Mouse (Mus musculus) lung, embryonic 16.5 days (tissue): ENCODE results near the gene Nxph3. TPM values are rescaled to one million over a fixed set of nuclear protein-coding genes. Genes with fewer than 3 reads are reported as not detected.

ENCODE experiments used
- ATAC-seq: fragments of 200-750 bp; cut with Nextera tagmentation; 2 replicates; pipeline ENCODE4 v1.8.0; 2017; ENCODE audit warnings: low read depth, mild to moderate bottlenecking, moderate library complexity
- H3K27ac ChIP-seq: fragments of 300-500 bp; sonication (generic); 2 replicates; pipeline ENCODE4 v1.5.1; 2014; ENCODE audit warnings: mild to moderate bottlenecking, control low read depth, low read length
- H3K27me3 ChIP-seq: fragments of 300-500 bp; sonication (generic); 2 replicates; pipeline ENCODE4 v1.6.1; 2014; ENCODE audit warnings: low read depth, low read length, mixed read lengths; ENCODE audit not compliant: control insufficient read depth, insufficient read depth
- H3K36me3 ChIP-seq: fragments of 300-500 bp; sonication (generic); 2 replicates; pipeline ENCODE4 v1.6.1; 2014; ENCODE audit warnings: low read length; ENCODE audit not compliant: control insufficient read depth, insufficient read depth
- H3K4me1 ChIP-seq: fragments of 300-500 bp; sonication (generic); replicated peaks from 2 replicates; pipeline ENCODE4 v1.6.1; 2014; ENCODE audit warnings: low read length, mixed read lengths; ENCODE audit not compliant: control insufficient read depth, insufficient read depth
- H3K4me2 ChIP-seq: fragments of 300-500 bp; sonication (generic); 2 replicates; pipeline ENCODE4 v1.6.1; 2014; ENCODE audit warnings: low read depth, low read length, control low read depth
- H3K4me3 ChIP-seq: fragments of 300-500 bp; sonication (generic); 2 replicates; pipeline ENCODE4 v1.5.1; 2014; ENCODE audit warnings: mild to moderate bottlenecking, low read length, control low read depth
- H3K9ac ChIP-seq: fragments of 300-500 bp; sonication (generic); 2 replicates; pipeline ENCODE4 v1.6.1; 2014; ENCODE audit warnings: low read length, control low read depth
- H3K9me3 ChIP-seq: fragments of 300-500 bp; sonication (generic); 2 replicates; pipeline ENCODE4 v1.6.1; 2016; ENCODE audit warnings: low read length; ENCODE audit not compliant: control insufficient read depth
- WGBS: fragments of 180-500 bp; shearing (Covaris S2); extraction: QIAGEN DNeasy Blood & Tissue Kit; methylation state at CpG from one replicate; pipeline ENCODE4 v1.1.7; 2014; 5-methylcytosine and 5-hydroxymethylcytosine counted together
- polyA plus RNA-seq: library from polyadenylated mRNA; unstranded; fragments of >200 nt; fragmentation: Nextera tagmentation; extraction: Ambion mirVana; gene quantifications from 2 replicates; pipeline ENCODE4 v1.2.1, GENCODE M21; 2015

Nxph3 gene
- polyA plus RNA-seq: 0.19 TPM in 1 of 2 replicates, not detected in the other

DNA sequence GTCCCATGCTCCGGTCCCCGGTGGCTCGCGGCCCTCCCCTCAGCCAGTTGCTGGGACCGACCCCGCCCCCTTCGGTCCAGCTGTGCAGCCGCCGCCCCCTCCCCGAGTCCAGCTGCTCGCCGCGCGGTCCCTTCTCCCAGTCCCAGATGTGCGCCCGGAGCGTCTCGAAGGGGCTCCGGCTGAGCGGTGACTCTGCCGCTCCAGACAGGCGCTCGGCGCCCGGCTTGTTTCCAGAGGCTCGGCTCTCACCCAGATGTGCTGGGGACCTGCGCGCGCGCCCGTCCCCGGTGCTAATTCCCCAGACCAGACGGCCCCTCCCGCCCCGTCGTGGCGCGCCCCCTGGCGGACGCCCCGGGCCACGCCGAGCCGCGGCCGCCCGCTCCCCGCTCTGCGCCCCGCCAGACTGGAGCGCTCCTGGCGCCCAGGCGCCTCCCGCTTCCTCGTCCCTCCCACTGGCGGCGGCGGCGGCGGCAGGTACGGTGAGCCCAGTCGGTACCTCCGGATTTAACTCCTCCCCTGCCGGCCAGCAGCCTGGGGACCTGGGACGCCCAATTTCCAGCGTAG lies at the start of gene Nxph3:
TSS of gene Nxph3 (minus strand) at position 273 of the 564 bp plus-strand sequence.
- H3K36me3 ChIP-seq: no peaks in the 10 kb centered on the region
- peak within 1 kb of the TSS; percentile 58 for H3K4me3 ChIP-seq
- H3K9ac ChIP-seq: peak within 1 kb of the TSS; percentile 60
- no peak within 1 kb of the TSS for H3K27ac ChIP-seq
- H3K4me2 ChIP-seq: peak within 1 kb of the TSS; percentile 96
- H3K9me3 ChIP-seq: no peaks in the 10 kb centered on the region
- peak; percentile 66 for ATAC-seq
- WGBS: under 1% methylated on average over 44 of the region's 66 CpGs
- H3K4me1 ChIP-seq: peaks cover 14% of the 10 kb centered on the region
- peaks cover 49% of the 10 kb centered on the region for H3K27me3 ChIP-seq

DNA sequence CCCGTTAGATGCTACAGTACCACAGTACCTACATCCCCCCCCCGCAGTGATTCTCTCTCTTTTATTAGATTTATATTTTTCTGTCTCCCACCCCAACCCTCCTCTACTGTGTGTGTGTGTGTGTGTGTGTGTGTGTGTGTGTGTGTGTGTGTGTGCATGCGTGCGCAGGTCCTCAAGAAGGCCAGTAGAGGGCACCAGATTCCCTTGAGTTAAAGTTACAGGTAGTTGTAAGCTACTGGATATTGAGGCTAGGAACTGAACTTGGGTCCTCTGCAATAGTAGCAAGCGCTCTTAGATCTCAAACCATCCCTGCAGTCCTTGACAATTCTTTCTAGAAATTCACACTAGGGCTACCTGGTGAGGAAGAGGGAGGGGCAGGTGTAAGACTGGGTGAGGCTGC lies 49.5 kb upstream of the Nxph3 start:
- Histone ChIP-seq H3K36me3 (no peaks in the 10 kb centered on the region), H3K4me2 (no peak overlapping the region), H3K9me3 (0 out of 2 replicates have a peak, but pooled peaks cover 3% of the 10 kb centered on the region), H3K9ac (no peak overlapping the region), H3K4me3 (no peak overlapping the region), H3K27ac (no peak overlapping the region), H3K4me1 (peaks cover 10% of the 10 kb centered on the region; the same call in 1 of the 2 replicates), H3K27me3 (no peaks in the 10 kb centered on the region)
- no peak for ATAC-seq
- WGBS: 95% methylated on average over 3 of the region's 5 CpGs

DNA sequence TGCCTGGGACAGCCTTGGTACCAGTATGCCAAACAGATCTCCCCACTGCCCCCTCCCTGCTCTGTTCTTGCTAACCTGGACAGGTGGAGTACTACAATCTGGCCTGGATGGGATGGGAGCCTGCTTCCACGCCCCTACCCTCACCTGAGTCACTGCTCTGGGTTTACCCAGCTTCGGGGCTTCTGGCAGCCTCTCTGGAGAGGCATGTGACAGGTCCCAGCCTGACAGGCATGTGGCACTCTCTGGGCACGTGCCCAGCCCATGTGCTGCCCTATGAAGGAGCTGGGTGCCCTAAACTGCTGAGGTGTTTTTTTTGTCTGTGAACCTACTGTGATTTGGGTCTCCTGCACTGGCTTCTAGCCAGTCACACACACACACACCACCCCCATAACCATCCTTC lies 46.4 kb upstream of the Nxph3 start:
- WGBS: 57% methylated on average over 3 of the region's 3 CpGs
- Histone ChIP-seq H3K27ac (no peak overlapping the region), H3K27me3 (no peaks in the 10 kb centered on the region), H3K4me2 (no peak overlapping the region), H3K36me3 (no peaks in the 10 kb centered on the region), H3K4me1 (0 out of 2 replicates have a peak, but pooled peaks cover 2% of the 10 kb centered on the region), H3K9ac (no peak overlapping the region), H3K9me3 (0 out of 2 replicates have a peak, but pooled peaks cover 3% of the 10 kb centered on the region), H3K4me3 (no peak overlapping the region)
- no peak for ATAC-seq

DNA sequence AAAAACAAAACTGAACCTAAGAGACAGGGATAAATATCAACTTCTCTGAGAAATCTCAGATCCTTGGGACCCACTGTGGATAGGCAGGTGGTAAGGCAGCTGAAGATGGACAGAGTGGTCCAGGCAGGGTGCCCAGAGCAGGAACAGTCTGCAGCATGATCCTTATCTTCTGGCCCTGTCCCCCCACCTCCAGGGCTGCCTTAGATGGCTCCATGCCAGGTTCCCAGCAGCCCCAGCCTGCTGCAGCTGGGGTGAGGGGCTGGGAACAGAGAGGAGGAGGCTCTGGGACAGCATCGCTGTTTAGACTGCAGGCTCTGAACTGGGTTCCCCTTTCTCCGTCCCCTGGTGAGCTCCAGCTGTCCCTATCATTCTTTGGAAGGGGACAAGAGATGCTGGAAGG lies 45.4 kb upstream of the Nxph3 start:
- no peaks in the 10 kb centered on the region for H3K27me3 ChIP-seq
- no peak overlapping the region for H3K4me3 ChIP-seq
- no peak overlapping the region for H3K27ac ChIP-seq
- H3K9me3 ChIP-seq: 0 out of 2 replicates have a peak, but pooled peaks cover 3% of the 10 kb centered on the region
- no peaks in the 10 kb centered on the region for H3K36me3 ChIP-seq
- no peak overlapping the region for H3K4me2 ChIP-seq
- 0 out of 2 replicates have a peak, but pooled peaks cover 2% of the 10 kb centered on the region for H3K4me1 ChIP-seq
- WGBS: 34% methylated on average over 2 of the region's 2 CpGs
- no peak overlapping the region for H3K9ac ChIP-seq
- ATAC-seq: peak; percentile 43; the same call in 1 of the 2 replicates

DNA sequence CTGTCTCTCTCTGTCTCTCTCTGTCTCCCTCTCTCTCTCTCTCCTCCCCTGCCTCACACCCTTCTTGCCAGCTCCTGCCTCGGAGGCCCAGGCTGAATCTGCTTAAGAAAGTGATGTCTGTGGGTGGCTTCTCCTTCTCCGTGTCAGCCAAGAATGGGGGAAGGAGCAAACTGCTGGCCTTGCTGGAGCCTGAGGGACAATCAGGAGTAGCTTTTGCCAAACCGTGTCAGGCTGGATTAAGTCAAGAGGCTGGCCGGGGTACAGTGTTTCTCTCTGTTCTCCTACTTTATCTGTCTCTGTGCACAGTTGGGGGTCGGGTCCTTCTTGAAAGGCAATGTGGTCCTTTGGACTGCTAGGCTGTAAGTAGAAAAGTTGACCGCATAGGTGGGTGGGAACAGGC lies 43.3 kb upstream of the Nxph3 start:
- Histone ChIP-seq H3K4me2 (no peak overlapping the region), H3K4me3 (no peak overlapping the region)
- 38% methylated on average over 6 of the region's 6 CpGs for WGBS

DNA sequence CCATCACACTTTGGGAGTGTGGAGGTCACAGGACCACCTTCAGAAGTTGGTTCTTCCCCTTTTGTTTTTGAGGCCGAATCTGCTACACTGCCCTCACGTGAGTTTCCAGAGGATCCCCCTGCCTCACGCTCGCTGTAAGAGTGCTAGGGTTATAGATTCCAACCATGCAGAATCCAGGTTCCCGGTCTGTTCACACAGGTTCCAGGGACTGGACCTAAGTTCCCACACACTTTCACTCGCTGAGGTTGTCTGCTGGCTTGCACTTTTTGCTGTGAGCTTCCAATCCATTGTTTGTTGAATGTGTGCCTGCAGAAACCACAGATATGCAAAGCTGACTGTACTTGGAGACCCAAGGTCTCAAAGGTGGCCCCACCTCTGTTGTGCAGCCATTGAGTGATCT lies 42.7 kb upstream of the Nxph3 start:
- Histone ChIP-seq H3K4me2 (no peak overlapping the region), H3K4me1 (0 out of 2 replicates have a peak, but pooled peaks cover 2% of the 10 kb centered on the region), H3K36me3 (no peaks in the 10 kb centered on the region), H3K4me3 (no peak overlapping the region), H3K27ac (no peak overlapping the region), H3K27me3 (no peaks in the 10 kb centered on the region), H3K9me3 (no peaks in the 10 kb centered on the region), H3K9ac (no peak overlapping the region)
- WGBS: 74% methylated on average over 6 of the region's 6 CpGs
- ATAC-seq: no peak

More for the DNA sequence above, 43.3 kb upstream of the Nxph3 start:
- Histone ChIP-seq H3K9me3 (no peaks in the 10 kb centered on the region), H3K4me1 (0 out of 2 replicates have a peak, but pooled peaks cover 2% of the 10 kb centered on the region), H3K27ac (no peak overlapping the region), H3K27me3 (no peaks in the 10 kb centered on the region), H3K9ac (no peak overlapping the region), H3K36me3 (no peaks in the 10 kb centered on the region)
- no peak for ATAC-seq

DNA sequence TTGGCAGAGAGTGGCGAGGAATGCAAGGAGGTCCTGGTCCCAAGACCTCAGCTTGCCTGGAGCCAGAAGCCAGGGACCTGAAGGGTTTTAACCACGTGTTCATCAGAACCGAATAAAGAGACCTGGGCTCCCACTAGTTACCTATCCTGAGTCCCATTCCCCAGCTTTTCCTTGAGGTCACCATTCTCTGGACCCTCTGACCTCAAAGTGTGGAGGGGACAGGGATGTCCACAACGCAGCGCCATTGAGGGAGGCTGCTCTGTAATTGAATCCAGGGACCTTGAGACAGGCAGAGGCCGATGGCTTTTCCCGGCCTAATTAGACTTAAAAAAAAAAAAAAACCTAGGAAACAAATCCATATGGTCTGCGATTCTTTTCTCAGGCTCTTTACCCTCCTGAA lies 40.9 kb upstream of the Nxph3 start:
- H3K27ac ChIP-seq: no peak overlapping the region

DNA sequence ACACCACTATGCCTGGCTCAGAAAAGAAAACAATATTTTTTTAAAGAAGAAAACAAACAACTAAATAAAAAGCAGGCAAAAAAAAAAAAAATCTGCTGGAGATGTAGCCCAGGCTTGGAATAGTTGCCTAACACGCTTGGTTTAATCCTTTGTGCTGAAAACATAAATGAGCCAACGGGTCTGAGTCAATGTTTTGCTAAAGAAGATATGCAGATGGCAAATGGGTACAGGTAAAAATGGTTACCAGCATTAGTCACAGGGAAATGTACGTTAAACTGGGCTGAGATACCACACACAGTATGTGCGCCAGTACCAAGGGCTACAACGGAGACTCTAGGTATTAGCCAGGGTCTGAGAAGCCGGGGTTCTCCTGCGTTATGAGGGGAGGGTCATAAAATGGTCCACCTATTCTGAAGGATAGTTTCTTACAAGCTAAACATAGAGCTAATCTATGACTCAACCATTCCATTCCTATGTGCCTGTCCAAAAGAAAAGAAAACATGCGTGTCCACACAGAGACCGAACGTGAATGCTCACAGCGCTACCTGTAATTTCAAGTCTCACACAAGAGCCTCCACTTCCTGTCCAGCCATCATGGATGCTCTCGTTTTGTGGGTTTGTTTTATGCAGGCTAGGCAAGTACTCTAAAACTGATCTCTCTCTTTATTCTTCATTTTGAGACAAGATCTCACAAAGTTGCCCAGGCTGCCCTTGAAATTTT lies 36.1 kb upstream of the Nxph3 start:
- no peaks in the 10 kb centered on the region for H3K36me3 ChIP-seq
- ATAC-seq: no peak
- H3K27ac ChIP-seq: no peak overlapping the region
- H3K4me1 ChIP-seq: no peaks in the 10 kb centered on the region
- no peak overlapping the region for H3K4me2 ChIP-seq
- no peaks in the 10 kb centered on the region for H3K27me3 ChIP-seq
- no peaks in the 10 kb centered on the region for H3K9me3 ChIP-seq
- WGBS: 80% methylated on average over 12 of the region's 12 CpGs
- H3K4me3 ChIP-seq: no peak overlapping the region
- H3K9ac ChIP-seq: no peak overlapping the region

More for the DNA sequence above, 40.9 kb upstream of the Nxph3 start:
- no peak overlapping the region for H3K9ac ChIP-seq
- H3K4me1 ChIP-seq: 0 out of 2 replicates have a peak, but pooled peaks cover 2% of the 10 kb centered on the region
- no peaks in the 10 kb centered on the region for H3K9me3 ChIP-seq
- no peaks in the 10 kb centered on the region for H3K27me3 ChIP-seq
- ATAC-seq: no peak
- no peak overlapping the region for H3K4me3 ChIP-seq
- WGBS: 55% methylated on average over 8 of the region's 8 CpGs
- no peak overlapping the region for H3K4me2 ChIP-seq
- no peaks in the 10 kb centered on the region for H3K36me3 ChIP-seq

DNA sequence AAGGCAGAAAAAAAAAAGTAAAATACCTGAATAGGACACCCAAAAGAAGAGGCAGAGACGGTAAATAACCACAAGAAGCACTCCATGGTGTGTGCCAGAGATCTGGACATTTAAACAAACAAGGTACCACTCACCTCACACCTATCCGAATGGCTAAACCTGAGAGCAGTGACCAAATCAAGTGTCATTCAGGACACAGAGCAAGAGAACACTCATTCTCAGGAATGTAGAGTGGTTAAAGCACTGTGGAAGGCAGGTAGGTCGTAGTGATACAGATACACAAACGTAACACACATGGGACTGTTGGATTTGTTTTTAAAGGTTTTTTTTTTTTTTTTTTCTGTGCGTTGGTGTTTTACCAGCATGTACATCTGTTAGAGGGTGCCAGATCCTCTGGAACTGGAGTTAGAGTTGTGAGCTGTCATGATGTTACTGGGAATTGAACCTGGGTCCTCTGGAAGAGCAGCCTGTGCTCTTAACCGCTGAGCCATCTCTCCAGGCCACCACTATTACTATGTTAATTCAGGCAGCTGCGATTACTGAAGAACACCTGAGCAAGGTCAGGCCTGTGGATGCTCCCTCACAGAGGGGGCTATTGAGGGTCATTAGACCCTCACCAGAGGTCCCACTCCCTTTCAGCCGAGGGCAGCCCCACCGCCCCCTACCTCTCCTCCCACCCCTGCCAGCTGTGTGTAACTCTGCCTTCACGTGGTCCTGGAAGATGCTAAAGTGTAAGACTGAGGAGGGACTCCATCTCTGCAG lies 31.8 kb upstream of the Nxph3 start:
- no peak for ATAC-seq
- 61% methylated on average over 10 of the region's 10 CpGs for WGBS

More for the DNA sequence above, 31.8 kb upstream of the Nxph3 start:
- no peak overlapping the region for H3K9ac ChIP-seq
- no peaks in the 10 kb centered on the region for H3K36me3 ChIP-seq
- H3K9me3 ChIP-seq: no peaks in the 10 kb centered on the region
- H3K27ac ChIP-seq: no peak overlapping the region
- no peak overlapping the region for H3K4me3 ChIP-seq
- no peaks in the 10 kb centered on the region for H3K27me3 ChIP-seq
- no peaks in the 10 kb centered on the region; the same call in 1 of the 2 replicates for H3K4me1 ChIP-seq
- no peak overlapping the region for H3K4me2 ChIP-seq
